Mouse (Mus musculus): ENCODE measurements at regions not wholly inside any gene's neighbourhood (a gene's known extent, or its start where the extent isn't known, plus 50 kb on each side); places are given as distances from the start of the nearest gene placed in this dataset.

GRCm38 (mm10) chr7:31208237-31209054 lies 52.8 kb upstream of the Gramd1a start:
- peak; percentile 55 to 74 for DNase-seq

- DNase-seq, result no peak
Measured at GRCm38 (mm10) chr7:31207563-31208236, 52.0 kb upstream of the Gramd1a start.

All from spleen, adult 18-20 months (tissue).